Mouse (Mus musculus): ENCODE measurements around the gene Thra.

Thra gene

GRCm38 (mm10) chr11:98740393-98741050, at the start of gene Thra:
Gene Thra (plus strand): TSS chr11:98740638.
- DNase-seq: peak; percentile 75 to 84

- no peak for DNase-seq
These were observed 47.2 kb upstream of the Thra start for GRCm38 (mm10) chr11:98693201-98693600.

GRCm38 (mm10) chr11:98693746-98694145, 46.7 kb upstream of the Thra start:
- DNase-seq: no peak

- DNase-seq: no peak
These were observed 46.1 kb upstream of the Thra start for GRCm38 (mm10) chr11:98694301-98694700.

- no peak for DNase-seq
These were observed 45.0 kb upstream of the Thra start for GRCm38 (mm10) chr11:98695408-98695807.

- no peak for DNase-seq
These were observed 43.8 kb upstream of the Thra start for GRCm38 (mm10) chr11:98696454-98697216.

GRCm38 (mm10) chr11:98697225-98697624, 43.2 kb upstream of the Thra start:
- DNase-seq: no peak

GRCm38 (mm10) chr11:98698849-98699640, 41.4 kb upstream of the Thra start:
- DNase-seq: no peak

- peak; percentile 71 to 84 for DNase-seq
These were observed 40.5 kb upstream of the Thra start for GRCm38 (mm10) chr11:98699911-98700310.

- no peak for DNase-seq
These were observed 39.2 kb upstream of the Thra start, which contains the start of gene Csf3 for GRCm38 (mm10) chr11:98701213-98701670. Gene Csf3 (plus strand): TSS chr11:98701263.

GRCm38 (mm10) chr11:98702323-98702722, 38.1 kb upstream of the Thra start:
- DNase-seq: no peak

- DNase-seq: no peak
These were observed 35.4 kb upstream of the Thra start for GRCm38 (mm10) chr11:98705021-98705420.

GRCm38 (mm10) chr11:98707401-98708281, 32.8 kb upstream of the Thra start:
- peak; percentile 78 to 89 for DNase-seq

- DNase-seq: peak; percentile 51 to 75
These were observed 32.0 kb upstream of the Thra start for GRCm38 (mm10) chr11:98708282-98708956.

- peak; percentile 40 to 67 for DNase-seq
These were observed 31.3 kb upstream of the Thra start for GRCm38 (mm10) chr11:98709001-98709741.

GRCm38 (mm10) chr11:98710416-98711045, 29.9 kb upstream of the Thra start:
- DNase-seq: peak; percentile 85 to 90

GRCm38 (mm10) chr11:98711046-98711434, 29.4 kb upstream of the Thra start:
- DNase-seq: peak in 1 of 2 experiments; percentile 26

- peak; percentile 48 to 55 for DNase-seq
These were observed 28.4 kb upstream of the Thra start for GRCm38 (mm10) chr11:98712009-98712408.

GRCm38 (mm10) chr11:98713703-98714102, 26.7 kb upstream of the Thra start:
- DNase-seq: peak in 1 of 2 experiments; percentile 22

- peak in 1 of 2 experiments; percentile 23 for DNase-seq
These were observed 24.5 kb upstream of the Thra start for GRCm38 (mm10) chr11:98715946-98716345.

All from lung, postnatal 4 days (tissue).